Mouse (Mus musculus): Measurements from ENCODE around the gene Krtap11-1. TPM values are rescaled to one million over a fixed set of nuclear protein-coding genes. Genes with fewer than 3 reads are reported as not detected.

Krtap11-1 gene
- polyA plus RNA-seq, 1 experiment from 2014 or later = not detected

DNA sequence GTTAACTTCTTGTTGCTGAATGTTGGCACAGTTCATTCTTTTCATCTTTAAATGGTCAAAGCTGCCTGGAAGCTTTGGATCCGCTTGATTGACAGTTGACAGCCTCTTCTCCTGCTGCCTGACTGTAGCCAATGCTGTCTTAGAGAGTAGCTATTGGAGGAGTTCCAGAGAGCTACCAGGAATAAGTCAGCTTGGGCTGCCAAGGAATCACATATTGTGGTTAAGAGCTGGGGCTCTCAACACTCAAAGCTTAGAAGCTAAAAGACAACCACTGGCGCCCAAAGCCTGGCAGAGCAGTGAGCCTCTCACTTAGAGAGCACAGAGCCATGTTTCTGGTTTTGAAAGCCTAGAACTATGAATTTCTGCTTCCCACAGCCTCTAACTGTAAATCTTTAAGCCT is 50.4 kb downstream of the Krtap11-1 start:
- no peak overlapping the region for H3K27ac ChIP-seq (ENCODE audit: low read depth, low read length)
- no peaks in the 10 kb centered on the region for H3K4me1 ChIP-seq (replicated peaks; ENCODE audit: control insufficient read depth, insufficient read depth, low read length)
- 89% methylated on average over 2 of the region's 2 CpGs for WGBS
- no peak overlapping the region for H3K4me3 ChIP-seq (ENCODE audit: low read depth, low read length)
- H3K9ac ChIP-seq (ENCODE audit: low read depth, low read length) = no peak overlapping the region
- H3K36me3 ChIP-seq (ENCODE audit: control insufficient read depth, insufficient read depth) = no peaks in the 10 kb centered on the region
- no peak for TF ChIP-seq CTCF (IDR thresholded peaks at IDR 0.05; ENCODE audit: low read depth)
- H3K4me2 ChIP-seq (replicated peaks; ENCODE audit: low read depth) = no peak overlapping the region
- ATAC-seq = no peak
- H3K27me3 ChIP-seq (replicated peaks; ENCODE audit: control insufficient read depth, insufficient read depth, low read length) = no peaks in the 10 kb centered on the region
- H3K9me3 ChIP-seq (ENCODE audit: control insufficient read depth) = no peaks in the 10 kb centered on the region

Other genes starting within 250 kb of the Krtap11-1 start
- not detected in 2 replicates for gene Krtap21-1, start 167.3 kb downstream of the Krtap11-1 start, polyA plus RNA-seq (2015; fragmentation: Nextera tagmentation; extraction: Ambion mirVana)
- not detected in 2 replicates for gene Krtap6-2, start 151.1 kb downstream of the Krtap11-1 start, polyA plus RNA-seq (2015; fragmentation: Nextera tagmentation; extraction: Ambion mirVana)
- gene Krtap8-1, start 83.2 kb downstream of the Krtap11-1 start, polyA plus RNA-seq (2015; fragmentation: Nextera tagmentation; extraction: Ambion mirVana) = not detected in 2 replicates
- gene Krtap7-1, start 62.9 kb downstream of the Krtap11-1 start, polyA plus RNA-seq (2015; fragmentation: Nextera tagmentation; extraction: Ambion mirVana) = not detected in 2 replicates